Mouse (Mus musculus): ENCODE measurements at regions not wholly inside any gene's neighbourhood (a gene's known extent, or its start where the extent isn't known, plus 50 kb on each side); places are given as distances from the start of the nearest gene placed in this dataset.

GRCm38 (mm10) chr16:37725745-37726144 lies 50.9 kb upstream of the Fstl1 start:
- no peak for DNase-seq

- peak; percentile 10 for DNase-seq
These were observed 60.9 kb upstream of the Ndufb4 start for GRCm38 (mm10) chr16:37715173-37715572.

DNA sequence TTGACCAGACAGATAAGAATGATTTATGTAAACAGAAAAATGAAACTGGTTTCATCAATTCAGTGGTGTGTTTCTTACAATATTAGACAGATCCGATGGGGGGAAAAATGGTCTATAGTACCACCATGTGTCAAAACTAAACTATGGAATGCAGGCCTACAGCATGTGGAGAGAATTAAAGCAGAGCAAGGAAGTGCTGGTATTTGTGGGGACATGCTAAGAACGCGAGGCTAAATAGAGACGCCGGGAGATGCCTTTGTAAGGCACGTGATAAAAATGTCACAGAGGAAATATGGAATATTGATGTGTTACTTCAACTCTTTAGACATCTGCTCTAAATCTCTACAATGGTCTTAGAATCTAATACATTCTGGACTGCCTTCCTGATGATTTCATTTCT lies 60.0 kb upstream of the Ndufb4 start:
- DNase-seq = no peak

GRCm38 (mm10) chr16:37706242-37706923 lies 52.1 kb upstream of the Ndufb4 start:
- no peak for DNase-seq

DNA sequence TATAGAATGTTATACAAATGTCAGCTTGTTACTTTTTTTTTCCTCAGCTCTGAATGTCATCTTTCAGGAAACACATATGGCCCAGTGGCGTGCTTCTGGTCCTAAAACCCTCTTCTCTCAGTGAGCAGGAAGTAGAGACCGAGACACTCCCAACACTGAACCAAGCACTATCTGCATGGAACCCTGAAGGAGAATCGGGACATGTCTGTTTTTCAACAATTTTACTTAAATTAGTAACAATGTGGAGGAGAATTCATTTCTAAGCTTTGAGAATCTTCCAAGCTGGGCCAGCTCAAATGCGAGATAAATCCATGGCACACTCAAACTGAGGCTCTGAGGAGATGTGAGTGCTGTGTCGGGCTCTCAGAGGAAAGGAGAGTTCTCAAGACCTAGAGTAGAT lies 51.0 kb upstream of the Ndufb4 start:
- no peak for DNase-seq

DNA sequence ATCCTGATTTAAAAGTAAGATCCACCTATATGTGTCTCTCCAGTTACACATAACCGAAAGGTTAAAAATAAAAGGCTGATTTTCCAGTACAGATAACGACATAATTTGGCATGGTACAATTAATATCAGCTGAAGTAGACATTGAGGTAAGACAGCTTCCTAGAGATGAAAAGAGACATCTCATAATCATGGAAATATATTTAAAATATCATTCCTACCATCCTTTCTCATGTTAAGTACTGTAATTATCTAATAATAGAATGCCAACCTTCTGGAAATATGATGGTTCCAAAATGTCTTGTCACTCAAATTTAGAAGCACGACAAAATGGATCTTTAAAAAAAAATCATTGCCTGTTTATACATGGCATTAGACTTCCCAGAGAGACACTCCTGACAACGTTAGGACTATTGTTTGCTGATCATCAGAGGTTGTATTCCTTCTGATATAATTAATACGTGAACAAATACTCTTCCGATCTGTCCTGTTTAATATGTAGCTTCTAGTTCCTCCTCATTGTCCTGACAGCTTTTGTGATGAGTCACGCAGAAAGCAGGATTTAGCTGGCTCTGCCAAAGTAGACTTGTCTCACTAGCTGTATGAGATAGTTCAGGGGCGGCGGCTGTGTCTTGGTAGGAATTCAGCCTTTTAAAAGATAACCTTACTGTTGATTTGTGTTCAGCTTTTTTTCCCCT lies 50.4 kb upstream of the Ndufb4 start:
- DNase-seq = no peak
